Mouse (Mus musculus) heart, embryonic 14.5 days (tissue): ENCODE data around the gene Nudt14. TPM values are rescaled to one million over a fixed set of nuclear protein-coding genes. Genes with fewer than 3 reads are reported as not detected.
A peak's percentile ranks its signal among the peaks of the same experiment; 100 is the strongest.

ENCODE experiments used
- ATAC-seq: fragments of 200-750 bp; cut with Nextera tagmentation; 2 replicates; pipeline ENCODE4 v1.8.0; 2017; ENCODE audit warnings: low read depth, moderate TSS enrichment; ENCODE audit not compliant: insufficient number of reproducible peaks, insufficient read depth, low FRiP score
- H3K27ac ChIP-seq, 2 experiments: fragments of 200-500 bp in 1 of 2; fragments of 300-500 bp in 1 of 2; sonication (generic) in 1 of 2; replicated peaks in 1 of 2; 2 replicates each; pipeline ENCODE4 v1.5.1; 2012 to 2014; ENCODE audit warnings: low read depth in 2 of 2, low read length in 2 of 2, control low read depth in 1 of 2, mild to moderate bottlenecking in 1 of 2, mixed read lengths in 1 of 2; ENCODE audit not compliant: control insufficient read depth in 1 of 2, insufficient read depth in 1 of 2
- H3K27me3 ChIP-seq: fragments of 300-500 bp; sonication (generic); 2 replicates; pipeline ENCODE4 v1.6.1; 2014; ENCODE audit warnings: mild to moderate bottlenecking, low read length, control low read depth; ENCODE audit not compliant: control insufficient read depth, insufficient read depth
- H3K36me3 ChIP-seq: fragments of 300-500 bp; sonication (generic); 2 replicates; pipeline ENCODE4 v1.6.1; 2014; ENCODE audit warnings: mild to moderate bottlenecking, control low read depth, low read length, mixed read lengths; ENCODE audit not compliant: control insufficient read depth, insufficient read depth
- H3K4me1 ChIP-seq, 2 experiments: fragments of 200-500 bp in 1 of 2; fragments of 300-500 bp in 1 of 2; sonication (generic) in 1 of 2; 2 replicates each; pipeline ENCODE4 v1.6.1; 2012 to 2014; ENCODE audit warnings: low read length in 2 of 2, control low read depth in 1 of 2, mixed read lengths in 1 of 2; ENCODE audit not compliant: control insufficient read depth in 2 of 2, insufficient read depth in 2 of 2
- H3K4me2 ChIP-seq: fragments of 300-500 bp; sonication (generic); 2 replicates; pipeline ENCODE4 v1.6.1; 2014; ENCODE audit warnings: mild to moderate bottlenecking, low read length
- H3K4me3 ChIP-seq, 2 experiments: fragments of 200-500 bp in 1 of 2; fragments of 300-500 bp in 1 of 2; sonication (generic) in 1 of 2; 2 replicates each; pipeline ENCODE4 v1.5.1; 2012 to 2014; ENCODE audit warnings: low read length in 2 of 2, mild to moderate bottlenecking in 2 of 2, control low read depth in 1 of 2, low read depth in 1 of 2, moderate library complexity in 1 of 2; ENCODE audit not compliant: control insufficient read depth in 1 of 2, insufficient read depth in 1 of 2
- H3K9ac ChIP-seq: fragments of 300-500 bp; sonication (generic); 2 replicates; pipeline ENCODE4 v1.6.1; 2014; ENCODE audit warnings: mild to moderate bottlenecking, low read length
- H3K9me3 ChIP-seq: fragments of 300-500 bp; sonication (generic); 2 replicates; pipeline ENCODE4 v1.6.1; 2016; ENCODE audit warnings: low read length, control low read depth; ENCODE audit not compliant: control insufficient read depth
- WGBS: fragments of 180-500 bp; shearing (Covaris S2); extraction: QIAGEN DNeasy Blood & Tissue Kit; methylation state at CpG from one replicate; pipeline ENCODE4 v1.1.7; 2014; 5-methylcytosine and 5-hydroxymethylcytosine counted together
- polyA plus RNA-seq: library from polyadenylated mRNA; unstranded; fragments of >200 nt; fragmentation: Nextera tagmentation; extraction: Ambion mirVana; gene quantifications from 2 replicates; pipeline ENCODE4 v1.2.1, GENCODE M21; 2014

Gene Nudt14
- polyA plus RNA-seq, 1 experiment from 2014 or later = 53.9 TPM

DNA sequence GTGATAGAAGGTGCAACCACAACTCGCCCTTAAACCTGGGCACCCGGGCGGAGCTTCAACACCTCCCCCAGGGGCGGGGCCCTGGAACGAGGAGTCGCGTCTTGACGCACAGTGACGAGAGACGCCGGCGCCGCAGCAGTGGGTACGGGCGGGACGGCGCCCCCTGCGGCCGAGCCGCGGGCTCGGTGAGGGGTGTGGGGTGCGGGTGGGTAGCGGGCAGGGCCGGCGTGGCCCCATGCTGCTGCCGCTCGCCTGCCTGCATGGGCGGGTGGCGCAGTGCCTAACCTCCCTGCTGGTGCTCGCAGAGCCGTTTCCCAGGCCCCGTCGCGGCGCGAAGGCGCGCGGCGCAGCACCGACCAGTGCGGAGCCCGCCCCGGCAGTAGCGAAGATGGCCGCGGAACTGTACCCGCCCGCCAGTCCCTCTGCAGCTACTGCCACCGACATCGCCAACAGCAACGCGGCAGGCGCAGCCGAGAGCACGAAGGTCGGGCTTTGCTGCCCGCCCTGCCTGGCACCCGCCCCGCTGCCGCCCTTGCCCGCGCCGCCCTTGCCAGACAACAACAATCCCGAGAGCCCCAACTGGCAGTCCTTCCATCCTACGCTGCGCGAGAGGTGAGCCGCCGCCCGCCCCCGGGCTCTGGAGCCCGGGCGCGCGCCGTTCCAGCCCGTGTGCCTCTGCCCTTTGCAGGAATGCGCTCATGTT is 34.6 kb upstream of the Nudt14 start, which contains the start of gene Btbd6:
TSS of gene Btbd6 (plus strand) at position 112 of the 703 bp plus-strand sequence.
- peak within 1 kb of the TSS; percentile 62 to 75 for H3K4me3 ChIP-seq
- peak within 1 kb of the TSS; percentile 90 for H3K9ac ChIP-seq
- H3K4me2 ChIP-seq = peak within 1 kb of the TSS; percentile 88
- no peaks in the 10 kb centered on the region for H3K9me3 ChIP-seq
- peak; percentile 90 for ATAC-seq
- no peaks in the 10 kb centered on the region for H3K27me3 ChIP-seq
- H3K27ac ChIP-seq = peak within 1 kb of the TSS; percentile 73 to 93
- under 1% methylated on average over 80 of the region's 80 CpGs for WGBS
- peaks cover 5 to 13% of the 10 kb centered on the region in 2 experiments; a peak in 3 of 4 replicates for H3K4me1 ChIP-seq
- peaks cover 76% of the 10 kb centered on the region for H3K36me3 ChIP-seq

DNA sequence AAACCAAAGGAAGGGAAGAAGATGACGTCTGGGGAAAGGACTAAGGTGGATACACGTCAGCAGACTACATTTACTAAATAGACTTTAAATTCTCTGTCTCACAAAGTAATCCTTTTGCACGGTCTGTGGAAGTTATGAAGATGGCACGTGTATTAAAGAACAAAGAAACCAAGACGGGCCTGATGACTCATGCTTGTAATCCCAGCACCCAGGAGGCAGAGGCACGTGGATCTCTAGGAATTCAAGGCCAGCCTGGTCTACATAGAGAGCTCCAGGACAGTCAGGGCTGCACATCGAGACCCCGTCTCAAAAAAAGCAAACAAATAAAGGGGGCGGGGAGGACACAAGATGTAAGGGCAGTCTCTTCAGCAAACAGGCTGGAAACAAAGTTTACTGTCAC is 32.8 kb upstream of the Nudt14 start:
- H3K4me1 ChIP-seq = peaks cover 4 to 13% of the 10 kb centered on the region in 2 experiments; a peak in 2 of 4 replicates
- H3K36me3 ChIP-seq = peaks cover 76% of the 10 kb centered on the region
- no peak overlapping the region for H3K9ac ChIP-seq
- no peak overlapping the region for H3K27ac ChIP-seq
- no peaks in the 10 kb centered on the region for H3K9me3 ChIP-seq
- no peaks in the 10 kb centered on the region for H3K27me3 ChIP-seq
- WGBS = 86% methylated on average over 9 of the region's 9 CpGs
- H3K4me2 ChIP-seq = no peak overlapping the region
- no peak overlapping the region for H3K4me3 ChIP-seq
- ATAC-seq = no peak

DNA sequence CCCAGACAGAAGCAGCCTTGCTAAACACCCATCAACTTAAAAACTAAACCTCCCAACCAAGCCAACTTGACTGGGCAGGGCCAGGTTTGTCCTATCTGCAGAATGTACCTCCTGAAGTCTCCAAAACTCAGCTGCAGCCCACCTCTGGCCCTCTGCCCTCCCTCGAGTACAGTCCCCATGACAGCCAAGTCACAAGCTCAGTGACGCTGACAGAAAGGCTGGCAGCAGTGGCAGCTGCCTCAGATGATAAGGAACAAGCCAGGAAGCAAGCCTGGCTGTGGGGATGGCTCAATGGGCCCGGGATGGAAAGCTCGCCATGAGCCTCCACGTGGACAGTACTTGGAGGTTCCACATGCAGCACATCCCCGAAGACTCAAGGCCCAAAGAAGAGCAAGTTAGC is 27.7 kb upstream of the Nudt14 start:
- Histone ChIP-seq H3K4me3 (no peak overlapping the region), H3K9ac (no peak overlapping the region), H3K4me1 (no peaks in the 10 kb centered on the region), H3K36me3 (peaks cover 100% of the 10 kb centered on the region), H3K4me2 (no peak overlapping the region), H3K27ac (no peak overlapping the region), H3K9me3 (no peaks in the 10 kb centered on the region), H3K27me3 (no peaks in the 10 kb centered on the region)
- 69% methylated on average over 6 of the region's 6 CpGs for WGBS
- ATAC-seq = no peak

DNA sequence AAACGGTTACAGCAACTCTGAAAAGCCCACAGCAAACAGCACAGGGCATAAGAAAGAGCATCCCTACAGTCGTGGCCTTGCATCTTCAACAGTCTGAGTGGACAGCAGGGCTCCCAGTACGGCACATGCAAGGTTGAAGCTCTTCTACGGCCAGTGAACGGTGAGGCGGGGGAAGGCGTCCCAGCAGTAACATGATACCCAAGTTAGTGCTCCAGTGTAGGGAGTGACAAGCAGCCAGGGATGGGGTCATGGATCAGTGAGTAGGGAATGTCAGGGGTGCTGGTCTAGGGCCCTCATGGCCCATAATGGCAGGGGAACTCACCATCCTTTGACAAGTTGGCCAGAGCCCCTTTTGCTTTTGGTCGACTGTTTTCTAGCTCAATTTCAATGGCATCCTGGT is 27.0 kb upstream of the Nudt14 start:
- Histone ChIP-seq H3K4me3 (no peak overlapping the region), H3K9me3 (no peaks in the 10 kb centered on the region), H3K4me2 (no peak overlapping the region), H3K27ac (no peak overlapping the region), H3K4me1 (no peaks in the 10 kb centered on the region), H3K36me3 (peaks cover 100% of the 10 kb centered on the region), H3K9ac (no peak overlapping the region), H3K27me3 (no peaks in the 10 kb centered on the region)
- ATAC-seq = no peak
- WGBS = 76% methylated on average over 8 of the region's 8 CpGs

DNA sequence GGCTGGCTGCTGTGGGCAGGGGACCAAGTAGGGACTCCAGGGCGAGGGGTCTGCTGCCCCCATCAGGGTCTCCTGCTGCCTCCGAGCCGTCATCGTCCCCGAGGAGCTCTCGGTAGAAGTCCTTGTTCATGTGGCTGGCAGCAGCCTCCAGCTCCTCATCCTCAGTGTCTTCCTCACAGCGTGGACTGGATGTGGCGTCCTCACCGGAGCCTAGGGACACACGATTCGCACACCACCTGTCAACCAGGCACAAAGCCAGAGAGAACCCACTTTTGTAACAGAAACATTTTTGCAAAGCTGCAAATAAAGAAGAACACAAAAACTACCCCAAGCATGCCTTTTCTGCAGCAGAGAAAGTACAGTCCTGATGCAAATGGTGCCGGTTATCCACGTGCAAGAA is 23.9 kb upstream of the Nudt14 start:
- Histone ChIP-seq H3K36me3 (peaks cover 100% of the 10 kb centered on the region), H3K4me2 (no peak overlapping the region), H3K4me1 (peaks cover 12 to 18% of the 10 kb centered on the region in 2 experiments), H3K27ac (no peak overlapping the region), H3K9ac (no peak overlapping the region), H3K4me3 (no peak overlapping the region), H3K9me3 (no peaks in the 10 kb centered on the region), H3K27me3 (no peaks in the 10 kb centered on the region)
- ATAC-seq = no peak
- WGBS = 92% methylated on average over 13 of the region's 13 CpGs

DNA sequence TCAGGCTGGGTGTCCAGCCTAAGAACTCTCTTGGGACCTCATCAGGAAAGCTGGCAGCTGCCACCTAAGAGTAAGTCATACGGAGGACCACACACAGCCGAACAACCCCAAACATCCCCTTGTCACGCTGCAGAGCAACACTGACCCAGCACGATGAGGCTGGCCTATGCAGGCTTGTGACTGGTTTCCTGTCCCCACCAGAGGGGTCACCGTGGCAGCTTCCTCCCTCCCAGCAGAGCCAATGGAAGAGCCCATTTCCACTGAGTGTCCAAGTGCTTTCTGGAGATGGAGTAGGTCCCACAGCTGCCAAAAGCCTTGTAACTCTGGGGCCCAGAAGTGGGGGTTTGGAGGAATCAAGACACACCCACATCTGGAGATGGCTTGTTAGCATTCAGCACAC is 19.9 kb upstream of the Nudt14 start:
- no peaks in the 10 kb centered on the region for H3K9me3 ChIP-seq
- H3K4me1 ChIP-seq = peaks cover 20 to 28% of the 10 kb centered on the region in 2 experiments
- H3K27ac ChIP-seq = peak overlapping the region; percentile 78 to 92
- ATAC-seq = no peak
- no peak overlapping the region for H3K4me3 ChIP-seq
- peaks cover 77% of the 10 kb centered on the region for H3K36me3 ChIP-seq
- H3K27me3 ChIP-seq = no peaks in the 10 kb centered on the region
- WGBS = 68% methylated on average over 5 of the region's 5 CpGs
- peak overlapping the region; percentile 57; the same call in 1 of the 2 replicates for H3K9ac ChIP-seq
- peak overlapping the region; percentile 22 for H3K4me2 ChIP-seq

DNA sequence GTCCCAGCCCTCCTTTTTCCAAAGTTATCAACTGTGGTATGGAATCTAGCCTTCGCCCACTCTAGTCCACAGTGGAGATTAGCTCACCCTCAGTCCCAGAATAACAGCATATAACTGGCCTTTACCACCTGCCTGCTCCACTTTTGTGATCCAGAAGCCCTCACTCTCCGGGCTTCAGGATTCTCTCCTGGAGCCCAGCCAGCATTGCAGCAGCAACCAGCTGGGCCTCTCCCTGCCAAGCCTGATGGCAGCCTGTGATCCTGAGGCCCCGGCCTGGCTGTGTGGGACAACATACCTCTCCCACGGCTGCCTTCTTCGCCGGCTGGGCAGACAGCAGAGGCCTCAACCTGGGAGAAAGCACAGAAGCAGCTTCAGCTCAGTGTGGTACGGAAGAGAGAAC is 19.5 kb upstream of the Nudt14 start:
- no peak overlapping the region for H3K4me3 ChIP-seq
- H3K9ac ChIP-seq = peak overlapping the region; percentile 57; the same call in 1 of the 2 replicates
- H3K27ac ChIP-seq = peak overlapping the region; percentile 78 to 92
- peak overlapping the region; percentile 22 for H3K4me2 ChIP-seq
- peaks cover 73% of the 10 kb centered on the region for H3K36me3 ChIP-seq
- H3K9me3 ChIP-seq = no peaks in the 10 kb centered on the region
- H3K4me1 ChIP-seq = peaks cover 20 to 28% of the 10 kb centered on the region in 2 experiments
- peak; percentile 69 for ATAC-seq
- H3K27me3 ChIP-seq = no peaks in the 10 kb centered on the region
- WGBS = 32% methylated on average over 7 of the region's 7 CpGs
